Mouse (Mus musculus) embryonic facial prominence, embryonic 11.5 days (tissue): Measurements from ENCODE around the gene Styk1. TPM values are rescaled to one million over a fixed set of nuclear protein-coding genes. Genes with fewer than 3 reads are reported as not detected.
A peak's percentile ranks its signal among the peaks of the same experiment; 100 is the strongest.

ENCODE experiments used
- ATAC-seq: fragments of 200-750 bp; cut with Nextera tagmentation; replicated peaks from 2 replicates; pipeline ENCODE4 v1.8.0; 2017; ENCODE audit warnings: low read depth; ENCODE audit not compliant: insufficient number of reproducible peaks, low FRiP score, low TSS enrichment
- DNase-seq: peaks from one replicate; pipeline ENCODE4 v3.0.0-alpha.2; 2015; ENCODE audit warnings: low spot score
- H3K27ac ChIP-seq: fragments of 300-500 bp; sonication (generic); replicated peaks from 2 replicates; pipeline ENCODE4 v1.5.1; 2014; ENCODE audit warnings: mild to moderate bottlenecking, low read depth, low read length, control low read depth
- H3K27me3 ChIP-seq: fragments of 300-500 bp; sonication (generic); 2 replicates; pipeline ENCODE4 v1.6.1; 2014; ENCODE audit warnings: mild to moderate bottlenecking, low read length, moderate library complexity, mixed read lengths; ENCODE audit not compliant: control insufficient read depth, insufficient read depth
- H3K36me3 ChIP-seq: fragments of 300-500 bp; sonication (generic); replicated peaks from 2 replicates; pipeline ENCODE4 v1.6.1; 2014; ENCODE audit warnings: low read depth, mild to moderate bottlenecking, low read length, moderate library complexity, mixed read lengths; ENCODE audit not compliant: control insufficient read depth, insufficient read depth
- H3K4me1 ChIP-seq: fragments of 300-500 bp; sonication (generic); 2 replicates; pipeline ENCODE4 v1.6.1; 2014; ENCODE audit warnings: low read length, mixed read lengths; ENCODE audit not compliant: control insufficient read depth, insufficient read depth
- H3K4me2 ChIP-seq: fragments of 300-500 bp; sonication (generic); 2 replicates; pipeline ENCODE4 v1.6.1; 2014; ENCODE audit warnings: low read depth, mild to moderate bottlenecking, control low read depth, low read length, moderate library complexity
- H3K4me3 ChIP-seq: fragments of 300-500 bp; sonication (generic); 2 replicates; pipeline ENCODE4 v1.5.1; 2014; ENCODE audit warnings: low read depth, low read length, control low read depth
- H3K9ac ChIP-seq: fragments of 300-500 bp; sonication (generic); replicated peaks from 2 replicates; pipeline ENCODE4 v1.6.1; 2014; ENCODE audit warnings: mild to moderate bottlenecking, control low read depth, low read length
- H3K9me3 ChIP-seq: fragments of 300-500 bp; sonication (generic); replicated peaks from 2 replicates; pipeline ENCODE4 v1.6.1; 2016; ENCODE audit warnings: mild to moderate bottlenecking, low read length, inconsistent platforms, mixed read lengths; ENCODE audit not compliant: control insufficient read depth
- WGBS: fragments of 180-500 bp; shearing (Covaris S2); extraction: QIAGEN DNeasy Blood & Tissue Kit; methylation state at CpG from one replicate; pipeline ENCODE4 v1.1.7; 2014; 5-methylcytosine and 5-hydroxymethylcytosine counted together
- polyA plus RNA-seq: library from polyadenylated mRNA; unstranded; fragments of >200 nt; fragmentation: Nextera tagmentation; extraction: Ambion mirVana; gene quantifications from 2 replicates; pipeline ENCODE4 v1.2.1, GENCODE M21; 2014

Gene Styk1
- polyA plus RNA-seq, 1 experiment from 2014 or later = 1.4 TPM

DNA sequence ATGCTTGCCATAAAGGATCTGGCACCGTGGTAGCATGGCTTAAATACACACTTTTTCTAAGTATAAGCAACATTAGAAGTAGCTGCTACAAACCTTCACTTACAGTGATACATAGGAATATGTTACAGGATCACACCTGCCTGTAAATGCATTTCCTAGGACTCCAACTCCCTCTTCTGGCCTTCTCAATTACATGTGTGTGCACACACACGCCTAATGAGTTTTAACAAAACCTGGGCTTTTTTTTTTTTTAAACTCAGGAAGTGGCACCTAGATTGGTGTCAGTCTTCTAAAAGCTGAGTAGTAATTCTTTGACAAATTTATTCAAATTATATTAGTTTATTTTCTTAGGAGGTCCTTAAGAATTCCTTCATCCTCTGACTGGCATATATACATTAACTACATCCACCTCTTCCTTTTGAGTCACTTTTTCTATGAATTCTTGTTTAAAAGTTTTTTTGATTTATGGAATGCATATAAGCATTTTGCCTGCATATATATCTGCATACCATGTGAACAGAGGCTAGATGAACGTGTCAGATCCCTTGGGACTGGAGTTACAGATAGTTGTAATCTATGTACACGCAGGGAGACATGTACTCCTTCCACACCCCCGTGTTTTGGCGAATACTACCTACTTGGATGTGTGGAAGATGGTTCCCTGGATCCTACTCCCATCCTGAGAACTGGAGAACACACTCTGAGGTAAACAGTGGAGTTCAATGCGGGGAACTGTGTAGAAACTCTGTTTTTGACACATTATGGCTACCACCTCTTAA, 9.8 kb upstream of the Styk1 start:
- H3K27ac ChIP-seq = no peak overlapping the region
- 82% methylated on average over 7 of the region's 7 CpGs for WGBS
- H3K36me3 ChIP-seq = no peaks in the 10 kb centered on the region
- H3K27me3 ChIP-seq = no peaks in the 10 kb centered on the region
- H3K4me1 ChIP-seq = no peaks in the 10 kb centered on the region
- H3K9ac ChIP-seq = no peak overlapping the region
- H3K4me3 ChIP-seq = no peak overlapping the region
- DNase-seq = no peak
- H3K9me3 ChIP-seq = no peaks in the 10 kb centered on the region
- no peak overlapping the region for H3K4me2 ChIP-seq
- ATAC-seq = no peak

DNA sequence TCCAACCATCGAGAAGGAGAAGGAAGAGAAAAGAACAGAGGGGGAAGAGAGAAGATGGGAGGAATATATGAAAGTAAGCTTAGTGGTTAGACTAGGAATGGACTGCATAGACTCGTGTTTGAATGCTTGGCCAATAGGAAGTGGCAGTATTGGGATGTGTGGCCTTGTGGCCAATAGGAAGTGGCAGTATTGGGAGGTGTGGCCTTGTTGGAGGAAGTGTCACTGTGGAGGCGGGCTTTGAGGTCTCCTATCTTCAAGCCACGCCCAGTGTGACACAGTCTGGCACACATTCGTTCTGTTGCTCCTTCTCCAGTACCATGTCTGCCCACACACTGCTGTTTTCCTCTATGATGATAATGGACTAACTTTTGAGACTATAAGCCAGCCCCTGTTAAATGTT, 7.3 kb upstream of the Styk1 start:
- WGBS = 75% methylated on average over 5 of the region's 5 CpGs
- DNase-seq (no peak), ATAC-seq (no peak)
- Histone ChIP-seq H3K9me3 (no peaks in the 10 kb centered on the region), H3K4me1 (no peaks in the 10 kb centered on the region), H3K27me3 (no peaks in the 10 kb centered on the region), H3K4me2 (no peak overlapping the region), H3K4me3 (no peak overlapping the region), H3K27ac (no peak overlapping the region), H3K36me3 (no peaks in the 10 kb centered on the region), H3K9ac (no peak overlapping the region)

DNA sequence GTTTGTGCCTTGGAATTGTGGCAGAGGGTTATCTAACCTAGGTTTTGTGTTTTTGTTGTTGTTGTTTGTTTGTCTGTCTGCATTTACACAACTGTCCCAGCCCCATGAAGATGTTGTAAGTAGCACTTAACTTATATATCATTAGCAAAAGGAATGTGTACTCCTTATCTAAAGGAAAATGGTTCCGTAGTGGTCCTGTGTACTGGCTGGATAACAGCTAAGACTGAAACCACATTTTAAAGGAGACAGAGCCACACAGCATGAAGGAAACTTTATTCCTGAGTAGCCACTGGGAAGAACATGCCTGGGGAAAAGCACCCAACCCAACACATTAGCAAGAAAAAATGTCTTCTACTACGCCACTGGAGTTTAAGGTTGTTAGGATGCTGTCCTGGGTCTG, 6.1 kb upstream of the Styk1 start:
- no peaks in the 10 kb centered on the region for H3K9me3 ChIP-seq
- ATAC-seq (no peak), DNase-seq (no peak)
- no peak overlapping the region for H3K9ac ChIP-seq
- H3K27me3 ChIP-seq = no peaks in the 10 kb centered on the region
- no peaks in the 10 kb centered on the region for H3K4me1 ChIP-seq
- H3K4me2 ChIP-seq = no peak overlapping the region
- H3K4me3 ChIP-seq = no peak overlapping the region
- H3K27ac ChIP-seq = no peak overlapping the region
- no peaks in the 10 kb centered on the region for H3K36me3 ChIP-seq
- WGBS = 81% methylated on average over 2 of the region's 2 CpGs

DNA sequence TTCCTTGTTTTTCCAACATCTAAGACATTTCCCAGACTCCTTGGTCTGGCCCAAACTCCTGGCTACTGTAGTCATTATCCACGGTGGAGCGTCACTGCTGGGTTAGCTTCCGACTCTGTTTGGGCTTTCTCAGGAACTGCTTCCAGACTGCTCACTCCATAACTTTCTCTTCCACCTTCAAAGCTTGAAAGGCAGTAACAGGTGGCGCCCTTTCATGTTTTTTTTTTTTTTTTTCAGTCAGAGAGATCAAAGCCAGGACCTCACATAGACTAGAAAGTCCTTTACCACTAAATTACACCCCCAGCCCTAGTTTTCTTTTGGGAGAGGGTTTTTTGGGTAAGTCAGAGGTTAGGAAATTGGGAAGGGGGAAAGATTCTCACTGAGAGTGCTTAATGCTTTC, 1.5 kb upstream of the Styk1 start:
- Histone ChIP-seq H3K4me3 (no peak overlapping the region), H3K4me2 (no peak overlapping the region), H3K4me1 (no peaks in the 10 kb centered on the region), H3K27ac (no peak overlapping the region), H3K9me3 (no peaks in the 10 kb centered on the region), H3K36me3 (no peaks in the 10 kb centered on the region), H3K9ac (no peak overlapping the region), H3K27me3 (no peaks in the 10 kb centered on the region)
- 61% methylated on average over 4 of the region's 4 CpGs for WGBS
- ATAC-seq (no peak), DNase-seq (no peak)

DNA sequence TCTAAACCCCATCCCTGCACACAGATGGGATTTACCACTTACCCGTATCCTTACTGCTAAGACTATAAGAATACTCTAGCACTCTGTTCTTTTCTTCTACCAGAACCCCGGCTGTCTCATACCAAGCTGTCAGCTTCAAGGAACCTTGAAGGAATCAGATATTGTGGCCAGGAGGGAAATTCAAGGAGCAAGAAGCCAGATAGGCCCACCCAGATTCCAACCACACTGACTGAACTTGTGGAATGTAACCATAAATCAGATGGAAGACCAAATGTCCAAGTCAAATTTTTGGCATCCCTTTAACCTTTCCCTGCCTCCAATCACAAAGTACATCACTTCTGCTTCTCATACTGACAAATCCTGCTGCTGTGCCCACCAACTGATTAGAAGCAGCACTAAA, 6.4 kb downstream of the Styk1 start:
- Histone ChIP-seq H3K36me3 (no peaks in the 10 kb centered on the region), H3K9me3 (no peaks in the 10 kb centered on the region), H3K9ac (no peak overlapping the region), H3K27me3 (no peaks in the 10 kb centered on the region), H3K27ac (no peak overlapping the region), H3K4me3 (no peak overlapping the region), H3K4me2 (no peak overlapping the region), H3K4me1 (no peaks in the 10 kb centered on the region)
- no peak for ATAC-seq
- DNase-seq = no peak
- 81% methylated on average over 2 of the region's 2 CpGs for WGBS

DNA sequence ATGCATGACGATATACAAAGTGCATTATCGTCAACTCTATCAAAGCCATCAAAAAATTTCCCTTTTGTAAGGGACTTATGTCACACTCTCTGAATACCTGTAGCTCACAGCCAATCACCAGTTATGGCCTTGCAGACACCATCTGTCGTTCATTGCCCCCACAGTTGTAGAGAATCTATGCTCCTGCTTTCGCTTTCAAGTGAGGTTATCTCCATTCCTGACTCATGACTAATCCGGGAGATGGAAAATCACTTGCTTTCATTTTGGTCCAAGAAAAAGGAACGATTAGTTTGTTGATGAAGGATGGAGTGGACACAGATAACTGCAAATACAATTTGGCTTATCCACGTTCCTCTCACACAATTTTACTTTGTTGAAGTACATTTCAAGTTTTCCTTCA, 9.1 kb downstream of the Styk1 start:
- Histone ChIP-seq H3K27ac (no peak overlapping the region), H3K4me3 (no peak overlapping the region), H3K36me3 (no peaks in the 10 kb centered on the region), H3K9ac (no peak overlapping the region), H3K27me3 (no peaks in the 10 kb centered on the region), H3K4me1 (no peaks in the 10 kb centered on the region), H3K4me2 (no peak overlapping the region), H3K9me3 (no peaks in the 10 kb centered on the region)
- DNase-seq (no peak), ATAC-seq (no peak)
- WGBS = 84% methylated on average over 7 of the region's 7 CpGs

DNA sequence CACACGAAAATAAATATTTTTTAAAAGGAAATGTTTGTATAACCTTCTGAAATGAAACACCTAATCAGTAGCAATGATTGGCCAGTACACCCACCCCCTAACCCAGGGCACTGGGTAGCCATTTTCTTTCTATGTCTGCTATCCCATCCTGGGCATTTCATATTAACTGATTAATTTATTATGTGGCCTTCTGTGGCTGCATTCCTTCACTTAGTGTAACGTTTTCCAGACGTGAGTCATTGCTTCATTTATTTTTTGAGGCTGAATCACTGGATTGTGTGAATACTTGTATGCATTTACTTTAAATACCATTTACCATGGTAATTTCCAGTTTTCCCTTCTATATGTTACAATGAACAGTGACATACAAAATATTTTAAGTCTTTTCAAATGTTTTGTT, 13.3 kb downstream of the Styk1 start:
- Histone ChIP-seq H3K9ac (no peak overlapping the region), H3K36me3 (no peaks in the 10 kb centered on the region), H3K27me3 (no peaks in the 10 kb centered on the region), H3K4me2 (no peak overlapping the region), H3K9me3 (no peaks in the 10 kb centered on the region), H3K4me1 (no peaks in the 10 kb centered on the region), H3K27ac (no peak overlapping the region), H3K4me3 (no peak overlapping the region)
- peak; percentile 8 for DNase-seq
- WGBS = 68% methylated on average over 3 of the region's 3 CpGs
- ATAC-seq = no peak

DNA sequence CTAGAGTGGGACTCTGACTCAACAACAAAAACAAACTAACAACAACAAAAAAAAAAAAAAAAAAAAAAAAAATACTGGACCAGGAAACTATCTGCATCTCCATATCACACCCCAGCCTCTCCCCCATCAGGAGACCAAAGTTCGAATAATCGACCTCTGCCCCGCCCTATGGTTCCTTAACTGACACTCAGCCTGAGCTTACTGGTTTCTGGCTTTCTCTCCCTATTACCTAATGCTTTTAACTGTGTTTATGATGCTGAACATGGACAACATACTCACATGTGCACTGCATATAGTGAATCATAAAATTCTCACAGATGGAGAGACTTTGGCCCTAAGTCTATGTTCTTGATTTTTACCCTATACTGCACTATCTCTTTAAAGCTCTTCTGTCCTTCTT, 14.1 kb downstream of the Styk1 start:
- Histone ChIP-seq H3K9me3 (no peaks in the 10 kb centered on the region), H3K27ac (no peak overlapping the region), H3K4me3 (no peak overlapping the region), H3K4me1 (no peaks in the 10 kb centered on the region), H3K4me2 (no peak overlapping the region), H3K9ac (no peak overlapping the region), H3K36me3 (no peaks in the 10 kb centered on the region), H3K27me3 (no peaks in the 10 kb centered on the region)
- 70% methylated on average over 3 of the region's 3 CpGs for WGBS
- DNase-seq (no peak), ATAC-seq (no peak)
